Mouse (Mus musculus) adipocyte (in vitro differentiated cells): Measurements from ENCODE around the gene Nrip1.

Source experiments
- DNase-seq: peaks from one replicate; pipeline ENCODE4 v3.0.0-alpha.2; 2016; ENCODE audit warnings: low spot score

The Nrip1 gene

GRCm38 (mm10) chr16:76372045-76372940 is 1.3 kb downstream of the Nrip1 start:
- DNase-seq, result peak; percentile 58

- peak; percentile 57 for DNase-seq
Observed at GRCm38 (mm10) chr16:76371614-76371917, 2.1 kb downstream of the Nrip1 start.

GRCm38 (mm10) chr16:76370716-76371613 is 2.7 kb downstream of the Nrip1 start:
- peak; percentile 70 for DNase-seq

- DNase-seq, result peak; percentile 78
Observed at GRCm38 (mm10) chr16:76370041-76370715, 3.4 kb downstream of the Nrip1 start.

GRCm38 (mm10) chr16:76369236-76369635 is 4.4 kb downstream of the Nrip1 start:
- no peak for DNase-seq

- no peak for DNase-seq
Observed at GRCm38 (mm10) chr16:76367261-76367908, 6.2 kb downstream of the Nrip1 start.

- no peak for DNase-seq
Observed at GRCm38 (mm10) chr16:76365790-76366406, 7.7 kb downstream of the Nrip1 start.

- DNase-seq, result no peak
Observed at GRCm38 (mm10) chr16:76365237-76365636, 8.4 kb downstream of the Nrip1 start.

GRCm38 (mm10) chr16:76363641-76364040 is 10.0 kb downstream of the Nrip1 start:
- no peak for DNase-seq

- DNase-seq, result no peak
Observed at GRCm38 (mm10) chr16:76362982-76363381, 10.6 kb downstream of the Nrip1 start.

GRCm38 (mm10) chr16:76360441-76360840 is 13.2 kb downstream of the Nrip1 start:
- no peak for DNase-seq

- DNase-seq, result no peak
Observed at GRCm38 (mm10) chr16:76358757-76359156, 14.9 kb downstream of the Nrip1 start.

- no peak for DNase-seq
Observed at GRCm38 (mm10) chr16:76358128-76358748, 15.4 kb downstream of the Nrip1 start.

- no peak for DNase-seq
Observed at GRCm38 (mm10) chr16:76357155-76357554, 16.5 kb downstream of the Nrip1 start.

- no peak for DNase-seq
Observed at GRCm38 (mm10) chr16:76355947-76356550, 17.6 kb downstream of the Nrip1 start.

GRCm38 (mm10) chr16:76355267-76355666 is 18.4 kb downstream of the Nrip1 start:
- DNase-seq, result no peak

GRCm38 (mm10) chr16:76354841-76355240 is 18.8 kb downstream of the Nrip1 start:
- no peak for DNase-seq

- no peak for DNase-seq
Observed at GRCm38 (mm10) chr16:76354289-76354688, 19.3 kb downstream of the Nrip1 start.

GRCm38 (mm10) chr16:76350922-76351321 is 22.7 kb downstream of the Nrip1 start:
- DNase-seq, result no peak

GRCm38 (mm10) chr16:76349053-76349452 is 24.6 kb downstream of the Nrip1 start:
- DNase-seq, result no peak
